Mouse (Mus musculus): Measurements from ENCODE around the gene Man2a2. TPM values are rescaled to one million over a fixed set of nuclear protein-coding genes. Genes with fewer than 3 reads are reported as not detected.

Man2a2 gene
- polyA plus RNA-seq, 1 experiment, result 55.1 TPM

DNA sequence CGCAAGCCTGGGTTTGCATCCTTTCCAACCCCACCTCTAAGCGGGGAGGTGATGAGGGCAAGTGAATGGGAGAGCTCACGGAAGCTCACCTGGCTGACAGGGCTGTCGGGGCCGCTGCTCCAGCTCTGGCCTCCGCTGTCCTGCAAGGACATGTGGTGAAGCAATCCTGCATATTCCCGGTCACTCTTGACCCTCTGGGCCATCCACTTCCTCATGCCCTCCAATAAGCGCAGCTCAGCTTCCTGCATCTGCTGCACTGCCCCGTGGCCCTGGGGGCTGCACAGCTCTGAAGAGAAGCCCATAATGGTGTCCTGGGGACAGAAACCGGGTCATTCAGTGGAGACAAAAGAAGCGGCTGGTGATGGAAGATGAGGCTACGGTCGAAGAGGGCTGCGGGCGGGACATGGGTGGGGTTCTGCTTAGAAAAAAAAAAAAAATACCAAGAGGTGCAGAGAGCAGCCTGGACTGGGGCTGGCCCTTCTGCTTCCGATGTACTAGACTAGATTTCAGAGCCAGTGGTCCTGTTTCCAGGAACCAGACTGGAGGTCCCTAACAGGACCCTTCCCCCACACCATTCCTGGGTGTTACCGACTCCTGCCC, 16.0 kb upstream of the Man2a2 start:
- peak overlapping the region; percentile 59 for H3K27ac ChIP-seq (ENCODE audit: insufficient read depth, low read length)
- TF ChIP-seq CTCF (IDR thresholded peaks at IDR 0.05; ENCODE audit: borderline replicate concordance, insufficient read depth, low read length) (no peak), POLR2A (IDR thresholded peaks at IDR 0.05; ENCODE audit: low read depth, low read length) (no peak)
- peaks cover 4% of the 10 kb centered on the region; the same call in 1 of the 2 replicates for H3K4me1 ChIP-seq (ENCODE audit: control insufficient read depth, insufficient read depth, low read length)

DNA sequence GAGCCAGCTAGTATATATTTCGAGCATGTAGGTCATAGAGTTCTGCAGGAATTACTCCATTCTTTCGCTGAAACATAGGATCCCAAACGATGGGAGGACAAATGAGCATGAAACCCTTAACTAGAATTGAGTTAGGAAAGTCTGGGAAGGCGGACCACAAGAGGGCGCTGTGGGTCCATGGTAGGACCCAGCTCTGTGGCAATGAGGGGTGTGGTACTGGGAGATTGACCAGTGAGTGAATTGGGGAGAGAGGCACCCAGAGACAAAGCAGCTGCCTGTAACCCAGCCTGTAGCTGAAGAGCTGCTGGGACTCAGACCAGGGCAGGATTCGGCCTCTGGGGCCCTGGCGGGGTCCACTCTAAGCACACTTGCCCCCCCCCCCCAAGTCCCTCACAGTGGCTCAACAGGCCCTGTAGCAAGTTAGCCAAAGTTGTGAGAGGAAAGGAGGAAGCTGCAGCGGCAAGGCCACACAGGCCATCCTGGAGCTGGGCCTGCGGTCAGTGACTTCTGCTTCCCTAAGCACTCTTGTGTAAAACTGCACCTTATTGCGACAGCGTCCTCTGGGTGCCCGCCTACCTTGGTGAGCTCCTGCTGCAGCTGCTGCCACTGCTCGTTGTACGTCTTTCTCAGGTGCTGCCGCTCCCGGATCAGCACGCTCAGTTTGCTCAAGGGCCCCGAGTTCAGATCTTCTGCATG, 15.2 kb upstream of the Man2a2 start:
- Histone ChIP-seq H3K27ac (ENCODE audit: insufficient read depth, low read length) (no peak overlapping the region), H3K4me1 (ENCODE audit: control insufficient read depth, insufficient read depth, low read length) (peaks cover 4% of the 10 kb centered on the region; the same call in 1 of the 2 replicates), H3K4me3 (ENCODE audit: insufficient read depth, low read length) (no peak overlapping the region)
- no peak for TF ChIP-seq POLR2A (IDR thresholded peaks at IDR 0.05; ENCODE audit: low read depth, low read length)
- TF ChIP-seq CTCF (IDR thresholded peaks at IDR 0.05; ENCODE audit: borderline replicate concordance, insufficient read depth, low read length), result peak; percentile 87

More for the DNA sequence above, 16.0 kb upstream of the Man2a2 start:
- peak overlapping the region; percentile 12 for H3K4me3 ChIP-seq (ENCODE audit: insufficient read depth, low read length)

DNA sequence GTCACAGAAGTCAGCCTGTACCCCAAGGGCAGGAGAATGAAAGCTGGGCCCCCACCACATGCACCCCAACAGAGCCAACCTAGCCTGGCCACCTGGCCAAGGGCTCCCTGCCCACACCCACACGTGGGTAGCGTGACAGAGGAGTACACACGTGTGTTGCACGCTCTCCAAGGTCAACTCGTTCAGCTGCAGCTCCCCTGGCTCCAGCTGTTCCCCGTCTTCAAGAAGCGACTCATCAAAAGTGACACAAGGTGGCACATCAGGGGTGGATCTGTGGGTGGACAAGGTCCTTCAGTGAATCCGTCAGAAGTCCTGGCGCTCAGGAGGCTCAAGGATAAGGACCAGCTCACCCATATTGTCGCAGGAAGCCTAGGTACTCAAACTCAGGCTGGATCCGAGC, 11.7 kb upstream of the Man2a2 start:
- TF ChIP-seq POLR2A (IDR thresholded peaks at IDR 0.05; ENCODE audit: low read depth, low read length) (no peak), CTCF (IDR thresholded peaks at IDR 0.05; ENCODE audit: borderline replicate concordance, insufficient read depth, low read length) (no peak)
- Histone ChIP-seq H3K4me3 (ENCODE audit: insufficient read depth, low read length) (no peak overlapping the region), H3K27ac (ENCODE audit: insufficient read depth, low read length) (no peak overlapping the region), H3K4me1 (ENCODE audit: control insufficient read depth, insufficient read depth, low read length) (peaks cover under 1% of the 10 kb centered on the region; the same call in 1 of the 2 replicates)

DNA sequence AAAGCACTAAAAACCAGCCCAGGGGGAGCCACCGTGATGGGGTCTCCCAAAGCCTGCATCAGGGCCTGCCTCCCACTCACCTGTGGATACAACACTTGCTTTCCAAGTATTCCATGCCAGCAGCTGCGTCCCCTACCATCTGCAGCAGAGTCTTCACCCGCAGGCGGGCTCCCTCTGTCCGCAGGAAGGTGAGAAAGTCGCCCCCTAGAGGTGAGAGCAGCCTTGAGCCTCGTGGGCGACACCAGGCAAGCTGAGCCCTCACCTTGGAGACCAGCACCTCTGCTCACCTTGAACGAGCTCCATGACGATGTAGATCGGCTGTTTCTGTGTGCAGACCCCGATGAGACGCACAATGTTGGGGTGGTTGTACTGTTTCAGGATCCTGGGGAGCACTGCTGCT, 8.4 kb upstream of the Man2a2 start:
- Histone ChIP-seq H3K27ac (ENCODE audit: insufficient read depth, low read length) (no peak overlapping the region), H3K4me3 (ENCODE audit: insufficient read depth, low read length) (no peak overlapping the region), H3K4me1 (ENCODE audit: control insufficient read depth, insufficient read depth, low read length) (peaks cover 4% of the 10 kb centered on the region; the same call in 1 of the 2 replicates)
- TF ChIP-seq POLR2A (IDR thresholded peaks at IDR 0.05; ENCODE audit: low read depth, low read length) (no peak), CTCF (IDR thresholded peaks at IDR 0.05; ENCODE audit: borderline replicate concordance, insufficient read depth, low read length) (peak; percentile 47; the same call in 1 of the 2 replicates)

GRCm38 (mm10) chr7:80377471-80377870, 6.3 kb upstream of the Man2a2 start:
- Histone ChIP-seq H3K4me1 (ENCODE audit: control insufficient read depth, insufficient read depth, low read length) (peaks cover 4% of the 10 kb centered on the region; the same call in 1 of the 2 replicates), H3K27ac (ENCODE audit: insufficient read depth, low read length) (no peak overlapping the region), H3K4me3 (ENCODE audit: insufficient read depth, low read length) (no peak overlapping the region)
- TF ChIP-seq POLR2A (IDR thresholded peaks at IDR 0.05; ENCODE audit: low read depth, low read length) (no peak), CTCF (IDR thresholded peaks at IDR 0.05; ENCODE audit: borderline replicate concordance, insufficient read depth, low read length) (peak; percentile 75; the same call in 1 of the 2 replicates)

GRCm38 (mm10) chr7:80376192-80376591, 5.0 kb upstream of the Man2a2 start:
- Histone ChIP-seq H3K4me1 (ENCODE audit: control insufficient read depth, insufficient read depth, low read length) (peaks cover 4% of the 10 kb centered on the region; the same call in 1 of the 2 replicates), H3K4me3 (ENCODE audit: insufficient read depth, low read length) (no peak overlapping the region), H3K27ac (ENCODE audit: insufficient read depth, low read length) (no peak overlapping the region)
- no peak for TF ChIP-seq POLR2A (IDR thresholded peaks at IDR 0.05; ENCODE audit: low read depth, low read length)
- no peak for TF ChIP-seq CTCF (IDR thresholded peaks at IDR 0.05; ENCODE audit: borderline replicate concordance, insufficient read depth, low read length)

GRCm38 (mm10) chr7:80375376-80376039, 4.3 kb upstream of the Man2a2 start:
- TF ChIP-seq CTCF (IDR thresholded peaks at IDR 0.05; ENCODE audit: borderline replicate concordance, insufficient read depth, low read length) (no peak), POLR2A (IDR thresholded peaks at IDR 0.05; ENCODE audit: low read depth, low read length) (no peak)
- peak overlapping the region; percentile 86 for H3K27ac ChIP-seq (ENCODE audit: insufficient read depth, low read length)
- no peak overlapping the region for H3K4me3 ChIP-seq (ENCODE audit: insufficient read depth, low read length)
- H3K4me1 ChIP-seq (ENCODE audit: control insufficient read depth, insufficient read depth, low read length), result peaks cover 4% of the 10 kb centered on the region; the same call in 1 of the 2 replicates

- H3K4me1 ChIP-seq (ENCODE audit: control insufficient read depth, insufficient read depth, low read length), result peaks cover 4% of the 10 kb centered on the region; the same call in 1 of the 2 replicates
- peak overlapping the region; percentile 84 for H3K27ac ChIP-seq (ENCODE audit: insufficient read depth, low read length)
- no peak for TF ChIP-seq CTCF (IDR thresholded peaks at IDR 0.05; ENCODE audit: borderline replicate concordance, insufficient read depth, low read length)
- no peak for TF ChIP-seq POLR2A (IDR thresholded peaks at IDR 0.05; ENCODE audit: low read depth, low read length)
- no peak overlapping the region for H3K4me3 ChIP-seq (ENCODE audit: insufficient read depth, low read length)
Observed at GRCm38 (mm10) chr7:80374733-80375132, 3.6 kb upstream of the Man2a2 start.

GRCm38 (mm10) chr7:80374280-80374679, 3.1 kb upstream of the Man2a2 start:
- Histone ChIP-seq H3K4me1 (ENCODE audit: control insufficient read depth, insufficient read depth, low read length) (peaks cover 7% of the 10 kb centered on the region), H3K27ac (ENCODE audit: insufficient read depth, low read length) (no peak overlapping the region), H3K4me3 (ENCODE audit: insufficient read depth, low read length) (no peak overlapping the region)
- TF ChIP-seq CTCF (IDR thresholded peaks at IDR 0.05; ENCODE audit: borderline replicate concordance, insufficient read depth, low read length) (no peak), POLR2A (IDR thresholded peaks at IDR 0.05; ENCODE audit: low read depth, low read length) (no peak)

Data from embryonic fibroblast, embryonic 13.5 days (primary cell).